ENCODE assay signal across 18 mouse cellular contexts in genomic region chr16:46574221-46574620, GRCm38 (mm10).
DNase-seq lines count a peak whose midpoint lies in the region; ATAC-seq lines count a peak whose summit lies in the region.
"Had no signal": no experiment of that assay in that cellular context is flagged by ENCODE, and none has a peak within 500 bp of the region (broad histone marks: within the 10 kb centered on the region; RNA-seq: fewer than 3 reads in every experiment).

No protein-coding gene starts in this region.

- intact Hi-C loops in left cerebral cortex, postnatal 14 days (cut with DNase I), result no loop called here

- no peaks in the 10 kb centered on the region for H3K36me3 ChIP-seq in forebrain, embryonic 16.5 days (ENCODE audit: control insufficient read depth, insufficient read depth)
- no peaks in the 10 kb centered on the region for H3K36me3 ChIP-seq in forebrain, embryonic 15.5 days
- H3K36me3 ChIP-seq in heart, embryonic 10.5 days, result no peaks in the 10 kb centered on the region
- H3K36me3 ChIP-seq: embryonic facial prominence, embryonic 13.5 days; heart, embryonic 15.5 days; hindbrain, embryonic 13.5 days had no signal

- H3K27me3 ChIP-seq in forebrain, embryonic 16.5 days (replicated peaks; ENCODE audit: control insufficient read depth, insufficient read depth, low read length), result no peaks in the 10 kb centered on the region
- no peaks in the 10 kb centered on the region for H3K27me3 ChIP-seq in forebrain, embryonic 15.5 days
- no peaks in the 10 kb centered on the region for H3K27me3 ChIP-seq in heart, embryonic 10.5 days (ENCODE audit: insufficient read depth, poor library complexity, severe bottlenecking)
- H3K27me3 ChIP-seq: embryonic facial prominence, embryonic 13.5 days; heart, embryonic 15.5 days; hindbrain, embryonic 13.5 days had no signal

- peak; percentile 8 to 29 for DNase-seq in left cerebral cortex, postnatal 14 days (ENCODE audit: low spot score in 2 of 2)
- DNase-seq in left cerebral cortex, adult 8-10 months (ENCODE audit: low spot score in 2 of 2), result no peak
- peak; percentile 23 to 48 for DNase-seq in right cerebral cortex, postnatal 10 days (ENCODE audit: low spot score in 2 of 2)
- DNase-seq in right cerebral cortex, postnatal 14 days, result no peak
- no peak for DNase-seq in heart, embryonic 10.5 days (ENCODE audit: low spot score)
- DNase-seq: adrenal gland, postnatal 10 days; cerebellum, adult 18-20 months; cerebellum, adult 9-11 months; cerebellum, postnatal 36 days; gastrocnemius, postnatal 10 days; heart, adult 18-20 months; heart, postnatal 14 days had no signal

- no peak overlapping the region for H3K4me3 ChIP-seq in forebrain, embryonic 16.5 days (replicated peaks; ENCODE audit: low read length)
- H3K4me3 ChIP-seq in forebrain, embryonic 15.5 days, result no peak overlapping the region
- H3K4me3 ChIP-seq in heart, embryonic 10.5 days, result no peak overlapping the region
- H3K4me3 ChIP-seq: embryonic facial prominence, embryonic 13.5 days; heart, embryonic 15.5 days; hindbrain, embryonic 13.5 days had no signal

- 50% methylated on average over 6 of the region's 6 CpGs for WGBS in forebrain, embryonic 16.5 days
- 50% methylated on average over 6 of the region's 6 CpGs for WGBS in forebrain, embryonic 15.5 days
- 73% methylated on average over 6 of the region's 6 CpGs for WGBS in heart, embryonic 10.5 days

- peaks cover 9% of the 10 kb centered on the region for H3K4me1 ChIP-seq in forebrain, embryonic 16.5 days (replicated peaks; ENCODE audit: control insufficient read depth, insufficient read depth, low read length)
- H3K4me1 ChIP-seq in forebrain, embryonic 15.5 days, result peaks cover 3% of the 10 kb centered on the region; the same call in 1 of the 2 replicates
- H3K4me1 ChIP-seq in heart, embryonic 10.5 days, result no peaks in the 10 kb centered on the region
- H3K4me1 ChIP-seq: embryonic facial prominence, embryonic 13.5 days; heart, embryonic 15.5 days; hindbrain, embryonic 13.5 days had no signal

- no peak overlapping the region for H3K4me2 ChIP-seq in forebrain, embryonic 16.5 days (ENCODE audit: low read length)
- H3K4me2 ChIP-seq in forebrain, embryonic 15.5 days (replicated peaks), result no peak overlapping the region
- H3K4me2 ChIP-seq: embryonic facial prominence, embryonic 13.5 days; heart, embryonic 11.5 days; heart, embryonic 15.5 days; hindbrain, embryonic 13.5 days had no signal

- H3K27ac ChIP-seq in forebrain, embryonic 16.5 days (ENCODE audit: low read length), result no peak overlapping the region
- no peak overlapping the region for H3K27ac ChIP-seq in forebrain, embryonic 15.5 days (replicated peaks)
- no peak overlapping the region for H3K27ac ChIP-seq in heart, embryonic 10.5 days
- H3K27ac ChIP-seq: embryonic facial prominence, embryonic 13.5 days; heart, embryonic 15.5 days; hindbrain, embryonic 13.5 days had no signal

- peak; percentile 55; the same call in 1 of the 2 replicates for ATAC-seq in forebrain, embryonic 16.5 days
- ATAC-seq in forebrain, embryonic 15.5 days (replicated peaks), result no peak

- no peak overlapping the region for H3K9ac ChIP-seq in forebrain, embryonic 16.5 days (replicated peaks; ENCODE audit: low read depth, low read length)
- H3K9ac ChIP-seq in forebrain, embryonic 15.5 days (replicated peaks), result no peak overlapping the region
- H3K9ac ChIP-seq: embryonic facial prominence, embryonic 13.5 days; heart, embryonic 15.5 days; hindbrain, embryonic 13.5 days had no signal

- H3K9me3 ChIP-seq in forebrain, embryonic 16.5 days (ENCODE audit: control insufficient read depth, low read length), result no peaks in the 10 kb centered on the region
- no peaks in the 10 kb centered on the region for H3K9me3 ChIP-seq in forebrain, embryonic 15.5 days
- H3K9me3 ChIP-seq in heart, embryonic 10.5 days, result no peaks in the 10 kb centered on the region
- H3K9me3 ChIP-seq: embryonic facial prominence, embryonic 13.5 days; heart, embryonic 15.5 days; hindbrain, embryonic 13.5 days had no signal

Comparison
In these comparisons a context has a peak if more than half of its experiments do, and no peak if none do; other contexts are left out.
1. DNase-seq: peak in left cerebral cortex, postnatal 14 days (2 of 2) and right cerebral cortex, postnatal 10 days (2 of 2); none in left cerebral cortex, adult 8-10 months (0 of 2), right cerebral cortex, postnatal 14 days (single experiment) and heart, embryonic 10.5 days (single experiment).